Mouse (Mus musculus) E14TG2a.4 (cell line): Measurements from ENCODE around the gene Tepp.

Source experiments
- CTCF ChIP-seq: conservative IDR thresholded peaks from 2 replicates; pipeline ENCODE4 v1.5.1; 2014; ENCODE audit warnings: low read length
- NANOG ChIP-seq: IDR thresholded peaks from 2 replicates; pipeline ENCODE4 v1.6.1; 2014; ENCODE audit warnings: borderline replicate concordance, low read length, mixed read lengths
- POU5F1 ChIP-seq: IDR thresholded peaks from 2 replicates; pipeline ENCODE4 v1.6.1; 2014; ENCODE audit warnings: low read length, borderline replicate concordance

DNA sequence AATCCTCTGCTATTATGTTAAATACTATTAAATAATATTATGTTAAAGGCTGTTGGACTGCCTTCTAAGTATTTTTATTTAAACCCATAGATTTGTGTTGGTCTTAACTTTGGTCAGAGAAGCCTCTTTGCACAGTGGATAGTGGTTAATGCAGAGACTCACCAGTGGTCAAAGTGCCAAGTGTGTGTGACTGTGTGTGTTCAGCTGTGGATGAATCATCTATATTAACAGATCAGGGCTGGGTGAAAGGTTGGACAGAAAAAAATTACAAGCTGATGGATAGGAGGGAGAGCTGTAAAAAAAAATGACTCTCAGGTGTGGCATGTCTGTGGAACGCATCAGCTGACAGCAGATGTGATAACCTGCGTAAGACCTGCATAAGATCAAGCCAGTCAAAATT, 53.5 kb downstream of the Tepp start:
- TF ChIP-seq CTCF = no peak
- no peak for TF ChIP-seq POU5F1
- no peak for TF ChIP-seq NANOG
